Mouse (Mus musculus): ENCODE results near the gene Ifna5.
"Not testable (repeated sequence)": the region's sequence is repeated elsewhere in the genome, so short reads cannot be mapped to it uniquely, and the experiment has no call there.

Ifna5 gene

GRCm38 (mm10) chr4:88835225-88835624, at the start of gene Ifna5:
Gene Ifna5 (plus strand): TSS chr4:88835525.
- not testable (repeated sequence) for DNase-seq (ENCODE audit: low read depth, low spot score)

- not testable (repeated sequence) for DNase-seq (ENCODE audit: low read depth, low spot score)
Measured at GRCm38 (mm10) chr4:88788402-88788801, 46.9 kb upstream of the Ifna5 start, which contains the start of gene Gm13277. Gene Gm13277 (plus strand): TSS chr4:88788632.

GRCm38 (mm10) chr4:88791250-88791649, 44.1 kb upstream of the Ifna5 start, which contains the start of gene Gm13278:
Gene Gm13278 (plus strand): TSS chr4:88791550.
- DNase-seq (ENCODE audit: low read depth, low spot score) = not testable (repeated sequence)

- DNase-seq (ENCODE audit: low read depth, low spot score) = not testable (repeated sequence)
Measured at GRCm38 (mm10) chr4:88793936-88794675, 41.2 kb upstream of the Ifna5 start, which contains the start of gene Gm13275. Gene Gm13275 (plus strand): TSS chr4:88794487.

GRCm38 (mm10) chr4:88797097-88797496, 38.2 kb upstream of the Ifna5 start, which contains the start of gene Gm13279:
Gene Gm13279 (plus strand): TSS chr4:88797397.
- not testable (repeated sequence) for DNase-seq (ENCODE audit: low read depth, low spot score)

- DNase-seq (ENCODE audit: low read depth, low spot score) = not testable (repeated sequence)
Measured at GRCm38 (mm10) chr4:88799365-88799764, 36.0 kb upstream of the Ifna5 start, which contains the start of gene Gm13285. Gene Gm13285 (plus strand): TSS chr4:88799665.

- not testable (repeated sequence) for DNase-seq (ENCODE audit: low read depth, low spot score)
Measured at GRCm38 (mm10) chr4:88802954-88803353, 32.4 kb upstream of the Ifna5 start, which contains the start of gene Gm13287. Gene Gm13287 (plus strand): TSS chr4:88803254.

- DNase-seq (ENCODE audit: low read depth, low spot score) = not testable (repeated sequence)
Measured at GRCm38 (mm10) chr4:88805231-88805630, 30.1 kb upstream of the Ifna5 start, which contains the start of gene Gm13288. Gene Gm13288 (plus strand): TSS chr4:88805531.

GRCm38 (mm10) chr4:88805761-88806160, 29.6 kb upstream of the Ifna5 start:
- DNase-seq (ENCODE audit: low read depth, low spot score) = not testable (repeated sequence)

GRCm38 (mm10) chr4:88815928-88816327, 19.4 kb upstream of the Ifna5 start, which contains the start of gene Ifna7:
Gene Ifna7 (plus strand): TSS chr4:88816228.
- no peak for DNase-seq (ENCODE audit: low read depth, low spot score)

- DNase-seq (ENCODE audit: low read depth, low spot score) = no peak
Measured at GRCm38 (mm10) chr4:88819659-88820058, 15.7 kb upstream of the Ifna5 start, which contains the start of gene Ifna11. Gene Ifna11 (plus strand): TSS chr4:88819959.

GRCm38 (mm10) chr4:88822995-88823394, 12.3 kb upstream of the Ifna5 start:
- no peak for DNase-seq (ENCODE audit: low read depth, low spot score)

GRCm38 (mm10) chr4:88827116-88827515, 8.2 kb upstream of the Ifna5 start, which contains the start of gene Ifna6:
Gene Ifna6 (plus strand): TSS chr4:88827416.
- not testable (repeated sequence) for DNase-seq (ENCODE audit: low read depth, low spot score)

GRCm38 (mm10) chr4:88830523-88830922, 4.8 kb upstream of the Ifna5 start:
- no peak for DNase-seq (ENCODE audit: low read depth, low spot score)

GRCm38 (mm10) chr4:88838828-88839227, 3.5 kb downstream of the Ifna5 start:
- DNase-seq (ENCODE audit: low read depth, low spot score) = no peak

GRCm38 (mm10) chr4:88840058-88840457, 4.7 kb downstream of the Ifna5 start:
- no peak for DNase-seq (ENCODE audit: low read depth, low spot score)

- DNase-seq (ENCODE audit: low read depth, low spot score) = no peak
Measured at GRCm38 (mm10) chr4:88841438-88841911, 6.2 kb downstream of the Ifna5 start, which contains the start of gene Ifna4. Gene Ifna4 (plus strand): TSS chr4:88841861.

- no peak for DNase-seq (ENCODE audit: low read depth, low spot score)
Measured at GRCm38 (mm10) chr4:88845334-88845733, 10.0 kb downstream of the Ifna5 start.

- no peak for DNase-seq (ENCODE audit: low read depth, low spot score)
Measured at GRCm38 (mm10) chr4:88849698-88850097, 14.4 kb downstream of the Ifna5 start, which contains the start of gene Ifna1. Gene Ifna1 (plus strand): TSS chr4:88850087.

GRCm38 (mm10) chr4:88851026-88851763, 15.9 kb downstream of the Ifna5 start:
- DNase-seq (ENCODE audit: low read depth, low spot score) = no peak

- DNase-seq (ENCODE audit: low read depth, low spot score) = no peak
Measured at GRCm38 (mm10) chr4:88859214-88859613, 23.9 kb downstream of the Ifna5 start.
